Mouse (Mus musculus) brown adipose tissue, adult 24 weeks (tissue): Measurements from ENCODE around the gene Ppm1e. TPM values are rescaled to one million over a fixed set of nuclear protein-coding genes. Genes with fewer than 3 reads are reported as not detected.
"Not testable (repeated sequence)": the region's sequence is repeated elsewhere in the genome, so short reads cannot be mapped to it uniquely, and the experiment has no call there.

Source experiments
- H3K27ac ChIP-seq: fragments of 200-500 bp; replicated peaks from 2 replicates; pipeline ENCODE4 v1.5.1; 2012; ENCODE audit warnings: low read depth, mild to moderate bottlenecking, low read length
- H3K4me1 ChIP-seq: fragments of 200-500 bp; 2 replicates; pipeline ENCODE4 v1.6.1; 2012; ENCODE audit warnings: low read length, mixed read lengths; ENCODE audit not compliant: control insufficient read depth, insufficient read depth, insufficient read length
- H3K4me3 ChIP-seq: fragments of 200-500 bp; 2 replicates; pipeline ENCODE4 v1.5.1; 2012; ENCODE audit warnings: low read depth, mild to moderate bottlenecking, low read length, moderate library complexity; ENCODE audit not compliant: insufficient read depth
- polyA plus RNA-seq: library from polyadenylated mRNA; stranded (reverse); fragments of >200 nt; gene quantifications from 2 replicates; pipeline ENCODE4 v1.2.4, GENCODE M21; 2012; ENCODE audit not compliant: missing spikeins, insufficient read depth, insufficient read length

Gene Ppm1e
- polyA plus RNA-seq, 1 experiment: 0.36 TPM

DNA sequence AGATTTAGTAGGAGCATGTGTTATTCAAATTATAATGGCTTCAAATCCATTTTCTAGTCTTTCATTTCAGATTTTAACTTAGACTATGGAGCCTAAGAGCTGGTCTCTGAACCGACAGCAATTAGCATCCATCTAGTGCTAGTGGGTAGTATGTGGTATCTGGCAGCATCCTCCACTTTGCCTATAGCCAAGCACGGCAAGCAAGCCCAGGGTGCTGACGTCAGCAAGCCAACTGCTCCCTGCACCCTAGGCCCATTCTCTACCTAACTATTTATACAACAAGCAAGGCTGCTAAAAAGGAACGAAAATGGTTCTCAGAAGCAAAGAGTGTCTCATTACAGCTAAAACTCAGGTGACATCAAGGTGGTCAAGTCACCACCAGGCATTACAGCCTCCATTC lies 80.0 kb downstream of the Ppm1e start:
- H3K4me3 ChIP-seq: no peak overlapping the region
- H3K27ac ChIP-seq: no peak overlapping the region
- H3K4me1 ChIP-seq: no peaks in the 10 kb centered on the region

DNA sequence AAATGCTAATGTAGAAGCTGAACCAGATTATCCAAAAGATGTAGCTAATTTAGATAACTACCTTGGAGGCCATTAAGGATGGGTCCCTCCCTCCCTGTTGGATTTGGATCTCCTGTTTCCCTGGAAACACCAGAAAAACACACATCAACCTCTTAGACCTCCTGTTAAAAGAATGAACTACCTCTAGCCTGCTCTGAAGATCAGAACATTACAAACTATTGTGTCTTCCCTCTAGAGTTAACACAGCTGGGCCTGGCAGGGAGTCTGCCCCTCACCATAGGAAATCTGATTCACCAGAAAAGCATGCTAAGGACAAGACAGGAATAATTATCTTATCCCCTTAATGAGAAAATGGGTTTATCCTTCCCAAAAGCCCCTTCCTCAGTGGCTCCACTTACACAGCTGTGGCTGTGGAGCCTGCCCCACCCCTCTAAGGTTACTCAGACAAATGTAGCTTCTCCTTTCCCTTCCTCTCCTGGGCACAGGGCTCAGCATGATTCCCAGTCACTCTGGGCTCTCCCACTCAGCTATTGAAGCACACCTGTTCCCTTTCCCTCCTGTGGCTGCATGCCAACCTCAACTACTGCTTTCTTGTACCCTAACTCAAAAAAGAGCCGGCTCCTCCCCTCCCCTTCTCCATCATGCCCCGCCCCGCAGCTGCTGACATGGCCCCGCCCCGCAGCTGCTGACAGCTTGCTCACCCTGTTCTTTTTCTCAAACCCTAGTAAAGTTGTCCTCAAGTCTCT lies 82.4 kb downstream of the Ppm1e start:
- no peaks in the 10 kb centered on the region for H3K4me1 ChIP-seq
- no peak overlapping the region for H3K27ac ChIP-seq
- no peak overlapping the region for H3K4me3 ChIP-seq

GRCm38 (mm10) chr11:87275420-87276048 lies 83.3 kb downstream of the Ppm1e start:
- Histone ChIP-seq H3K27ac (no peak overlapping the region), H3K4me1 (no peaks in the 10 kb centered on the region), H3K4me3 (no peak overlapping the region)

GRCm38 (mm10) chr11:87272725-87273124 lies 86.1 kb downstream of the Ppm1e start:
- Histone ChIP-seq H3K4me1 (no peaks in the 10 kb centered on the region), H3K27ac (no peak overlapping the region)

DNA sequence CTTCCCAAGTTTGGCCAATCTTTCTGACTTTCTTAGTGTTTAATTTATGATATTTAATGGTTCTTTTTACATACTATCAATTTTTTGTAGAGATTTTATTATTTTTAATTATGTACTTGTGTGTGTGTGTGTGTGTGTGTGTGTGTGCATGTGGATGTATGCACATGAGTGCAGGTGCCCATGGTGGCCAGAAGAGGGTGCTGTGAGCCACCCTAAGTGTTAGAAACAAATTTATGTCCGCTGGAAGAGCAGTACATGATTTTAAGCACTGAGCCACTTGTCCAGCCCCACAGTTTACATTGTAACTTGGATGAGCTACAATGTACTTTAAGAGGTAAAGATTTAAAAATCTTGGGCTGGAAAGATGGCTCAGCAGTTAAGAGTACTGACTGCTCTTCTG lies 87.3 kb downstream of the Ppm1e start:
- no peak overlapping the region for H3K4me3 ChIP-seq
- H3K27ac ChIP-seq: no peak overlapping the region
- no peaks in the 10 kb centered on the region for H3K4me1 ChIP-seq

More at GRCm38 (mm10) chr11:87272725-87273124, 86.1 kb downstream of the Ppm1e start:
- H3K4me3 ChIP-seq: no peak overlapping the region

- no peaks in the 10 kb centered on the region for H3K4me1 ChIP-seq
- no peak overlapping the region for H3K27ac ChIP-seq
- no peak overlapping the region for H3K4me3 ChIP-seq
Measured at GRCm38 (mm10) chr11:87270958-87271357, 87.9 kb downstream of the Ppm1e start.

DNA sequence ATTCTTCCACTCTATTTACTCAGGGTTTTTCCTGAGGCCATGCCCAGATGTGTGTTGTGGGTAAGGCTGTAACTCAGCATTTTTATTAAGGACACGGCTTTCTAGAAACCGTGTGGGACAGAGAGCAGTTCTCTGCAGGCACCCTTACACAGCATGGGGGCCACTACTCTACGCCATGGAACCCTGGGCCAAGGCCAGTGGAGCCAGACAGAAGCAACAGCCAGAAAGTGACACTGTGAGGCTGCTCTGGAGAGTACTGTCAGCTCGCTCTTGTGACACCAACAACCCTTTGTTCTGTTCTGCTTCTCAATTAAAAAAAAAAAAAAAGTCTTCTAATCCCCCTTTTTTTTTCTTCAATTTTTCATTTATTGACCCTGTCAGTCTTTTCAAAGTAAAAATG lies 88.4 kb downstream of the Ppm1e start:
- Histone ChIP-seq H3K27ac (no peak overlapping the region), H3K4me1 (no peaks in the 10 kb centered on the region), H3K4me3 (no peak overlapping the region)

DNA sequence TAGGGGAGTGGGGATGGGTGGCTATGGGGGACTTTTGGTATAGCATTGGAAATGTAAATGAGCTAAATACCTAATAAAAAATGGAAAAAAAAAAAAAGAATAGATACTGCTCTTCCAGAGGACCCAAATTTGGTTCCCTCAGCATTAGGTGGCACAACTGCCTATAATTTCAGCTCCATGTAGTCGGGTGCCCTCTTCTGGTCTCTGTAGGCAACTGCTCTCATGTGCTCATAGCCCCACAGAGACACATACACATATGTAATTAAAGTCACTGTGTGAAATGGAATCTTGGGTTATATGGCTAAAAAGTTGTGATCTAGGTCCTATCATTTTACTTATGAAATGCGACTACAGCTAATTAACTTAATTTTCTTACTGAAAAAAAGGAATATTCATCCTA lies 90.0 kb downstream of the Ppm1e start:
- no peak overlapping the region for H3K4me3 ChIP-seq
- no peaks in the 10 kb centered on the region for H3K4me1 ChIP-seq
- H3K27ac ChIP-seq: no peak overlapping the region

DNA sequence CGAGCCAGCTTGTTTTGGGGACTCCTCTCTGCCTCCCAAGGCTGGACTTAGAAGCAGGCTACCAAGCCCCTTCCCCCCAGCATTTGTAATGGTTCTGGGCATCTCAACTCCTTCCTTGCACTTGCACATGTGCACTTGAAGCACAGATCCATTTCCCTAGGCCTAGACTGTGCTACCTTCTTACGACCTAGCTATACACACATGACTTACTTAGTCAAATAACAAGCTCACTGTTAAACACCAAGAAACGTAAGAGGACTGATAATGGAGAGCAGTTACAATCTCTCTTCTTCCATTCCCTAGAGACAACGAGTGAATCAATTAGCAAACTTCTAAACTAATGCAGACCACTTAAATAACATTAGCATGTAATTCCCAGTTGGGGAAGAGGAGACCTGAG lies 92.6 kb downstream of the Ppm1e start:
- H3K27ac ChIP-seq: no peak overlapping the region
- H3K4me3 ChIP-seq: no peak overlapping the region
- no peaks in the 10 kb centered on the region for H3K4me1 ChIP-seq

DNA sequence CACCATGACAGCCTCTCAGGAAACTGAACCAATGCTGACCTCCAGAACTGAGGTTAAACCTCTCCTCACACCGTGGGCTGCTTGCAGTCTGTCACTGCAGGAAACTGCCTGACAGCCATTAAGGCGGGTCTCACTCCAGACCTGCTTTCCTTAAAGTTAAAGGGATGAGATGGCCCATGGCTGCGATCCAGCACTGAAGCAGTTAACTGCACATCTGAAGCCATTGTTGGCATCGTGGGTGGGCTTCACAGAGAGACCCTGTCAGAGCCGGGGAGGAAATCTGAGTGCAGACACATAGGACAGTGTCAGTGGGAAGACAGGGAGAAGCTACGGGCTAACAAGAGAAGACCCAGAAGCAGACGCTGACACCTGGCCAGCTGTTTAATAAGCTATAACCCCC lies 94.9 kb downstream of the Ppm1e start:
- Histone ChIP-seq H3K4me1 (no peaks in the 10 kb centered on the region; the same call in 1 of the 2 replicates), H3K27ac (no peak overlapping the region), H3K4me3 (no peak overlapping the region)

- not testable (repeated sequence) for H3K4me1 ChIP-seq, H3K4me3 ChIP-seq, H3K27ac ChIP-seq
Measured at GRCm38 (mm10) chr11:87261705-87262104, 97.1 kb downstream of the Ppm1e start.

GRCm38 (mm10) chr11:87259792-87260191 lies 99.0 kb downstream of the Ppm1e start:
- Histone ChIP-seq H3K4me3 (no peak overlapping the region), H3K4me1 (no peaks in the 10 kb centered on the region; the same call in 1 of the 2 replicates), H3K27ac (no peak overlapping the region)

- H3K4me1 ChIP-seq: no peaks in the 10 kb centered on the region; the same call in 1 of the 2 replicates
- no peak overlapping the region for H3K27ac ChIP-seq
- H3K4me3 ChIP-seq: no peak overlapping the region
Measured at GRCm38 (mm10) chr11:87257282-87257681, 101.5 kb downstream of the Ppm1e start.

GRCm38 (mm10) chr11:87254149-87254548 lies 104.7 kb downstream of the Ppm1e start:
- H3K4me3 ChIP-seq: no peak overlapping the region
- H3K27ac ChIP-seq: no peak overlapping the region
- H3K4me1 ChIP-seq: no peaks in the 10 kb centered on the region

- H3K4me1 ChIP-seq: no peaks in the 10 kb centered on the region
- no peak overlapping the region for H3K27ac ChIP-seq
- H3K4me3 ChIP-seq: no peak overlapping the region
Measured at GRCm38 (mm10) chr11:87253294-87253693, 105.5 kb downstream of the Ppm1e start.

DNA sequence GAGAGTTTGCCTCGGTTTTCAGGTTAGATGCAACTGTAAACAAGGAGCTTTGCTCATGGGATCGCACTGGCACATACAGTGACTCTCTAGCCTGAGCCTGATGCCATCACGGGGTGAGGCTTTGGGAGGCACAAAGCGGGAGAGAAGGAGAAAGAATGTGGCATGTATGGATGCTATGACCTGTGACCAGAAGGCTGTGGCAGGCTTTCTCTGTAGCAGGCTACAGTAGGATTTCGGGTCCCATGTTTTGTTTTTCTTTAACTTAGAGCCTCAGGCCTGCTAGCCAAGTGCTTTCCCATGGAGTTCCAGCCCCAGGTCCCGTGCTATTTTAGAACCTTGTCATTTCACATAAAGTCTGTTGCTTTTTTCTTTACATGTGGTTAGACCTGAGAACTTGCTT lies 108.7 kb downstream of the Ppm1e start:
- no peak overlapping the region for H3K4me3 ChIP-seq
- no peaks in the 10 kb centered on the region for H3K4me1 ChIP-seq
- H3K27ac ChIP-seq: no peak overlapping the region
